Mouse (Mus musculus) forebrain, embryonic 16.5 days (tissue): Measurements from ENCODE around the gene Bcl3. TPM values are rescaled to one million over a fixed set of nuclear protein-coding genes. Genes with fewer than 3 reads are reported as not detected.

ENCODE experiments used
- ATAC-seq: fragments of 200-750 bp; cut with Nextera tagmentation; 2 replicates; pipeline ENCODE4 v1.8.0; 2017; ENCODE audit warnings: mild to moderate bottlenecking, moderate library complexity
- H3K27ac ChIP-seq: fragments of 300-500 bp; sonication (generic); 2 replicates; pipeline ENCODE4 v1.5.1; 2014; ENCODE audit warnings: low read length, control low read depth
- H3K27me3 ChIP-seq: fragments of 300-500 bp; sonication (generic); replicated peaks from 2 replicates; pipeline ENCODE4 v1.6.1; 2014; ENCODE audit warnings: low read length; ENCODE audit not compliant: control insufficient read depth, insufficient read depth
- H3K36me3 ChIP-seq: fragments of 300-500 bp; sonication (generic); 2 replicates; pipeline ENCODE4 v1.6.1; 2014; ENCODE audit not compliant: control insufficient read depth, insufficient read depth
- H3K4me1 ChIP-seq: fragments of 300-500 bp; sonication (generic); replicated peaks from 2 replicates; pipeline ENCODE4 v1.6.1; 2014; ENCODE audit warnings: low read length; ENCODE audit not compliant: control insufficient read depth, insufficient read depth
- H3K4me2 ChIP-seq: fragments of 300-500 bp; sonication (generic); 2 replicates; pipeline ENCODE4 v1.6.1; 2014; ENCODE audit warnings: mild to moderate bottlenecking, low read length, control low read depth
- H3K4me3 ChIP-seq: fragments of 300-500 bp; sonication (generic); replicated peaks from 2 replicates; pipeline ENCODE4 v1.5.1; 2014; ENCODE audit warnings: mild to moderate bottlenecking, low read length, control low read depth
- H3K9ac ChIP-seq: fragments of 300-500 bp; sonication (generic); replicated peaks from 2 replicates; pipeline ENCODE4 v1.6.1; 2014; ENCODE audit warnings: low read depth, low read length, control low read depth
- H3K9me3 ChIP-seq: fragments of 300-500 bp; sonication (generic); 2 replicates; pipeline ENCODE4 v1.6.1; 2016; ENCODE audit warnings: low read length; ENCODE audit not compliant: control insufficient read depth
- WGBS: fragments of 180-500 bp; shearing (Covaris S2); extraction: QIAGEN DNeasy Blood & Tissue Kit; methylation state at CpG from one replicate; pipeline ENCODE4 v1.1.7; 2014; 5-methylcytosine and 5-hydroxymethylcytosine counted together
- polyA plus RNA-seq: library from polyadenylated mRNA; unstranded; fragments of >200 nt; fragmentation: Nextera tagmentation; extraction: Ambion mirVana; gene quantifications from 2 replicates; pipeline ENCODE4 v1.2.1, GENCODE M21; 2015

The Bcl3 gene
- polyA plus RNA-seq, 1 experiment from 2014 or later: 0.92 TPM

- no peak for ATAC-seq
- no peaks in the 10 kb centered on the region for H3K4me1 ChIP-seq
Measured at GRCm38 (mm10) chr7:19779903-19780302, 42.7 kb downstream of the Bcl3 start.

GRCm38 (mm10) chr7:19778645-19779044 lies 43.9 kb downstream of the Bcl3 start:
- no peak for ATAC-seq
- 87% methylated on average over 8 of the region's 8 CpGs for WGBS
- H3K27me3 ChIP-seq: no peaks in the 10 kb centered on the region

More at GRCm38 (mm10) chr7:19779903-19780302, 42.7 kb downstream of the Bcl3 start:
- H3K27ac ChIP-seq: no peak overlapping the region
- H3K4me3 ChIP-seq: no peak overlapping the region
- 81% methylated on average over 4 of the region's 4 CpGs for WGBS
- no peaks in the 10 kb centered on the region for H3K9me3 ChIP-seq
- no peak overlapping the region for H3K9ac ChIP-seq
- H3K27me3 ChIP-seq: no peaks in the 10 kb centered on the region
- no peak overlapping the region for H3K4me2 ChIP-seq
- H3K36me3 ChIP-seq: no peaks in the 10 kb centered on the region

GRCm38 (mm10) chr7:19777049-19777723 lies 45.4 kb downstream of the Bcl3 start:
- ATAC-seq: no peak
- H3K4me1 ChIP-seq: no peaks in the 10 kb centered on the region
- no peaks in the 10 kb centered on the region for H3K9me3 ChIP-seq
- H3K4me2 ChIP-seq: no peak overlapping the region
- H3K4me3 ChIP-seq: no peak overlapping the region
- H3K36me3 ChIP-seq: no peaks in the 10 kb centered on the region
- no peaks in the 10 kb centered on the region; the same call in 1 of the 2 replicates for H3K27me3 ChIP-seq
- 85% methylated on average over 11 of the region's 11 CpGs for WGBS
- H3K9ac ChIP-seq: no peak overlapping the region
- H3K27ac ChIP-seq: no peak overlapping the region

More at GRCm38 (mm10) chr7:19778645-19779044, 43.9 kb downstream of the Bcl3 start:
- Histone ChIP-seq H3K9me3 (no peaks in the 10 kb centered on the region), H3K36me3 (no peaks in the 10 kb centered on the region), H3K9ac (no peak overlapping the region), H3K4me3 (no peak overlapping the region), H3K4me2 (no peak overlapping the region), H3K27ac (no peak overlapping the region), H3K4me1 (no peaks in the 10 kb centered on the region)

GRCm38 (mm10) chr7:19771682-19772081 lies 50.9 kb downstream of the Bcl3 start:
- WGBS: 64% methylated on average over 4 of the region's 4 CpGs
- H3K36me3 ChIP-seq: no peaks in the 10 kb centered on the region
- H3K4me1 ChIP-seq: peaks cover 9% of the 10 kb centered on the region
- no peak overlapping the region for H3K9ac ChIP-seq
- H3K9me3 ChIP-seq: no peaks in the 10 kb centered on the region
- no peak overlapping the region for H3K4me2 ChIP-seq
- ATAC-seq: no peak
- H3K27me3 ChIP-seq: peaks cover 28% of the 10 kb centered on the region
- no peak overlapping the region for H3K27ac ChIP-seq
- H3K4me3 ChIP-seq: no peak overlapping the region

GRCm38 (mm10) chr7:19770984-19771391 lies 51.6 kb downstream of the Bcl3 start, which contains the start of gene Bcam:
TSS of gene Bcam (minus strand) at chr7:19771016.
- Histone ChIP-seq H3K9me3 (no peaks in the 10 kb centered on the region), H3K4me1 (peaks cover 9% of the 10 kb centered on the region), H3K27me3 (peaks cover 28% of the 10 kb centered on the region), H3K4me3 (peak within 1 kb of the TSS; percentile 39), H3K9ac (peak within 1 kb of the TSS; percentile 48), H3K27ac (no peak within 1 kb of the TSS), H3K4me2 (peak within 1 kb of the TSS; percentile 55), H3K36me3 (no peaks in the 10 kb centered on the region)
- ATAC-seq: peak; percentile 39; the same call in 1 of the 2 replicates
- WGBS: 3% methylated on average over 9 of the region's 9 CpGs

- H3K9ac ChIP-seq: peak overlapping the region; percentile 48
- ATAC-seq: peak; percentile 77
- H3K4me3 ChIP-seq: peak overlapping the region; percentile 39
Measured at GRCm38 (mm10) chr7:19770375-19770754, 52.2 kb downstream of the Bcl3 start.

GRCm38 (mm10) chr7:19769434-19770374 lies 52.9 kb downstream of the Bcl3 start:
- Histone ChIP-seq H3K4me1 (peaks cover 9% of the 10 kb centered on the region), H3K9me3 (no peaks in the 10 kb centered on the region), H3K9ac (peak overlapping the region; percentile 48), H3K27ac (no peak overlapping the region), H3K4me3 (peak overlapping the region; percentile 39), H3K27me3 (peaks cover 28% of the 10 kb centered on the region), H3K36me3 (no peaks in the 10 kb centered on the region), H3K4me2 (peak overlapping the region; percentile 55)
- 9% methylated on average over 16 of the region's 16 CpGs for WGBS
- no peak; the same call in 1 of the 2 replicates for ATAC-seq

More at GRCm38 (mm10) chr7:19770375-19770754, 52.2 kb downstream of the Bcl3 start:
- under 1% methylated on average over 28 of the region's 28 CpGs for WGBS
- no peaks in the 10 kb centered on the region for H3K36me3 ChIP-seq
- no peak overlapping the region for H3K27ac ChIP-seq
- H3K27me3 ChIP-seq: peaks cover 28% of the 10 kb centered on the region
- no peaks in the 10 kb centered on the region for H3K9me3 ChIP-seq
- H3K4me1 ChIP-seq: peaks cover 9% of the 10 kb centered on the region
- H3K4me2 ChIP-seq: peak overlapping the region; percentile 55

- H3K4me2 ChIP-seq: no peak overlapping the region
- no peak overlapping the region for H3K4me3 ChIP-seq
- 30% methylated on average over 4 of the region's 4 CpGs for WGBS
- no peaks in the 10 kb centered on the region for H3K9me3 ChIP-seq
- no peak overlapping the region for H3K9ac ChIP-seq
- no peaks in the 10 kb centered on the region for H3K36me3 ChIP-seq
- no peak overlapping the region for H3K27ac ChIP-seq
- H3K27me3 ChIP-seq: peaks cover 28% of the 10 kb centered on the region
- H3K4me1 ChIP-seq: peaks cover 9% of the 10 kb centered on the region
- ATAC-seq: no peak
Measured at GRCm38 (mm10) chr7:19769001-19769400, 53.6 kb downstream of the Bcl3 start.

- WGBS: 68% methylated on average over 14 of the region's 14 CpGs
- Histone ChIP-seq H3K4me3 (no peak overlapping the region), H3K27me3 (peaks cover 28% of the 10 kb centered on the region), H3K4me2 (no peak overlapping the region), H3K9ac (no peak overlapping the region), H3K9me3 (no peaks in the 10 kb centered on the region), H3K36me3 (no peaks in the 10 kb centered on the region), H3K27ac (no peak overlapping the region), H3K4me1 (peaks cover 9% of the 10 kb centered on the region)
- ATAC-seq: no peak
Measured at GRCm38 (mm10) chr7:19768251-19768650, 54.3 kb downstream of the Bcl3 start.
